Mouse (Mus musculus): ENCODE results near the gene Lrriq4.
A peak's percentile ranks its signal among the peaks of the same experiment; 100 is the strongest.

Gene Lrriq4

GRCm38 (mm10) chr3:30687216-30687615 lies 42.9 kb downstream of the Lrriq4 start:
- DNase-seq: no peak

DNA sequence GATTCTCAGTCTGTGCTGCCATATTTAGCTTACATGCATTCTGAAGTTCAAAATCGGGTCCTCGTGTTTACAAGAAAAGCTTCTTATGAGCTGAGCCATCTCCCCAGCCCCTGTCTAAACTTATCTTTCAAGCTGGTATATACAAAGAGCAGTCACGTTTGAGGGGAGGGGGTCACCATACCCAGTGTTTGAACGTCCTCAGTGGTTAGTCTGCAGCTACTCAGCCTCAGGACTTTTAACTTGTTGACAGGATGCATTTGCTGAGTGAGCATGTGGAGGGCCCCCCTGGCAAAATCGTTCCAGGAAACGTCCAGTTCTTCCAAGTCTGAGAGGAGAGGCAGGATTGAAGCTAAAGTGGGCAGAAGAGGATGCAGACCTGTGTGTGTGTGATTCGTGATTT lies 46.7 kb downstream of the Lrriq4 start:
- DNase-seq: no peak

- DNase-seq: no peak
Measured at GRCm38 (mm10) chr3:30695661-30696060, 51.4 kb downstream of the Lrriq4 start.

DNA sequence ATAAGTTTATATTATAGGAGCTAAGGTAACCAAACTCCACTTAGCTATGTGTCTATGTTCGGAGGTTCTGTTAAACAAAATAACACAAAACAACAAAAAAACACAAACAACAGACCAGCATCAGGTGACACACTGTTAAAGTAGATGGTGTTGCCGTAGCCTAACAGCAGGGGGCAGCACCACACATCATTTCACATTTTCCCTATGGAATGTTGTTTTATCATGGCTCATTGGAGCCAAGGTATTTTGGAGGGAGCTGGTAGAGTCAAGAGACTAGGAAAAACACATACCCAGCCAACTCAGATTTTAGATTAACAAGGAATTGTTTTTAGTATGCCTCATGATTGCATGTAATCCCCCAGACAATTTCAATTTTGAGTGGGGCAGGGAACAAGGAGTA lies 52.0 kb downstream of the Lrriq4 start:
- DNase-seq: peak; percentile 90

DNA sequence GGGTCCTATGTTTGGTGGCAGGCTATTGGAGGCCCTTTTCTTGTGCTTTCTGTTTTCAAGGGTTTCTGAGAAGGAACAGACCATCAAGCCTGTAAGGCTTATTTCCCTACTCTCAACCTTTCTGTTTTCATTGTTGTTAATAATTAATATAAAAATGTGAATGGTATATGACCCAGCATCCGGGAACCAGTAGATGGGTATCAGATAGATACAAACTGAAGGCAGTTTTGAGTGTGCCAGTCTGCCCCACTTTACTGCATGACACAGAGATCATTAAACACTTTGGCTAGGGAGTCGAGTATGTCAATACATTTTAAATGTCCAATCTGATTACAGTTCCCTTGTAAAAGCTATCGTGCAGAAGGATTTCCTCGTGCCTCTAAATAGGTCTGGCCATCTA lies 53.6 kb downstream of the Lrriq4 start:
- no peak for DNase-seq

GRCm38 (mm10) chr3:30699711-30700505 lies 55.6 kb downstream of the Lrriq4 start, which contains the start of gene Lrrc31:
Lrrc31 (minus strand) TSS chr3:30699843.
- peak; percentile 30 for DNase-seq

DNA sequence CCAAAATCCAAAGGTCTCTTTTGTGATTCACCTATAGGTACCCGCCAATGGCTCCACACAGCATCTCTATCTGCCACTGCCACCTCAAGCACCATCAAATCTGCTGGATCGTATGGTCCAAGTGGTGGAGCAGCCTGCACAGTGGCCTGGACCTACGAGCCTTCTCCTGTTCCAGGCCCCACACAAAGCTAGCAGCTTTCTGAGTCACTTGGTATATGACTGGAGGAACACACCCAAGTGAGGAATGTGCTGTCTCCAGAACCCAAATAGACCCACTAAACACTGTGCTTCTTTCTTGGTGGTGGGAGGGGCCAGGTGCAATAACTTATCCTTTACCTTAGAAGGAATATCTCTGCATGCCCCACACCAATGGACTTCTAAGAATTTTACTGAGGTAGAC lies 61.7 kb downstream of the Lrriq4 start:
- DNase-seq: no peak

DNA sequence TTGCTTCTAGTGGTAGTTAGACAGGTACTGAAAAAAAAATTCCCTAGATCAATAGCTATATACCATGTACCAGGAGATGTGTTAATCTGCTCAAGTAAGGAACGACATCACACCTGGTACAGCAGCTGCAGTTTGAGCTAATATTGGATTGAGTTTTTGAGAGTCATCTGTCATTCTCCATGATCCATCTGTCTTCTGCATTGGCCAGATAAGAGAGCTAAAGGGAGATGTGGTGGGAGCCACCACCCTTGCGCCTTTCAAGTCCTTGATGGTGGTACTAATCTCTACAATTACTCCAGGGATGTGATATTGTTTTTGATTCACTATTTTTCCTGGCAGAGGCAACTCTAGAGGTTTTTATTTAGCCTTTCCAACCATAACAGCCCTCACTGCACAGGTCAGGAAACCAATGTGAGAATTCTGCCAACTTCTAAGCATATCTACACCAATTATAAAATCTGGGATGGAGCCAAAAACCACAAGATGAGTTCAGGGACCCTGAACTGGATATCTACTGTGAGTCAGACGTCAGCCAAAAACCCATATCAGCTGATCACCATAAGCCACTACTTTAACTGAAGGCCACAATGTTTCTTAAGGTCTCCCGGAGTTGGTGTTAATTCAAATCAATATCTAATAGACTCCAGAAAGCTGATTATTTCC lies 62.4 kb downstream of the Lrriq4 start:
- no peak for DNase-seq

DNA sequence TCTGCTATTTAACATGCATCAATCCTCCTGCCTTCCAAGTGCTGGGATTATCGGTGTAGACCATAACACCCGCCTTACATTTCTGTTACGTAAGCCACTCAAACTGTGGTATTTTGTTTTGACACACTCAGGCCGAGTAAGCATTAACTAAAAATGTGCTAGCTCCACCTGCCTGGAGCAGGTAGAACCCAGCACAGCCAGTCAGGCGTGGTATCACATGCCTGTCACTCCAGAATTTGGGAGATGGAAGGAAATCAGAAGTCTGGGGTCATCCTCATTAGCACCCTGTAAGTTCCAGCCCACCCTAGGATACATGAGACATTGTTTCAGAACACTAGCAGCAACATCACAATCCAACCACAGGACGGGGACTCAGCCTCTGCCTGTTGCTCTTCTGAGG lies 65.9 kb downstream of the Lrriq4 start:
- peak; percentile 64 for DNase-seq

- peak; percentile 66 for DNase-seq
Measured at GRCm38 (mm10) chr3:30713334-30713733, 69.0 kb downstream of the Lrriq4 start.

- no peak for DNase-seq
Measured at GRCm38 (mm10) chr3:30718649-30719048, 74.3 kb downstream of the Lrriq4 start.
